Mouse (Mus musculus) heart, postnatal 0 days (tissue): ENCODE data around the gene Scn2a. TPM values are rescaled to one million over a fixed set of nuclear protein-coding genes. Genes with fewer than 3 reads are reported as not detected.

ENCODE experiments used
- ATAC-seq: fragments of 200-750 bp; cut with Nextera tagmentation; 2 replicates; pipeline ENCODE4 v1.8.0; 2017; ENCODE audit warnings: low read depth, moderate number of reproducible peaks, moderate library complexity; ENCODE audit not compliant: insufficient read depth
- DNase-seq: peaks from one replicate; pipeline ENCODE4 v3.0.0-alpha.2; 2016; ENCODE audit warnings: low spot score
- H3K27ac ChIP-seq: fragments of 300-500 bp; sonication (generic); 2 replicates; pipeline ENCODE4 v1.5.1; 2014; ENCODE audit warnings: low read depth, mild to moderate bottlenecking
- H3K27me3 ChIP-seq: fragments of 300-500 bp; sonication (generic); 2 replicates; pipeline ENCODE4 v1.6.1; 2014; ENCODE audit warnings: low read length, mixed read lengths; ENCODE audit not compliant: control insufficient read depth, insufficient read depth
- H3K36me3 ChIP-seq: fragments of 300-500 bp; sonication (generic); replicated peaks from 2 replicates; pipeline ENCODE4 v1.6.1; 2014; ENCODE audit warnings: low read length, mixed read lengths; ENCODE audit not compliant: control insufficient read depth, insufficient read depth
- H3K4me1 ChIP-seq: fragments of 300-500 bp; sonication (generic); 2 replicates; pipeline ENCODE4 v1.6.1; 2014; ENCODE audit warnings: antibody characterized with exemption; ENCODE audit not compliant: control insufficient read depth, insufficient read depth
- H3K4me2 ChIP-seq: fragments of 300-500 bp; sonication (generic); 2 replicates; pipeline ENCODE4 v1.6.1; 2014; ENCODE audit warnings: low read depth, mild to moderate bottlenecking, low read length, moderate library complexity
- H3K4me3 ChIP-seq: fragments of 300-500 bp; sonication (generic); 2 replicates; pipeline ENCODE4 v1.5.1; 2014; ENCODE audit warnings: low read depth, low read length
- H3K9ac ChIP-seq: fragments of 300-500 bp; sonication (generic); replicated peaks from 2 replicates; pipeline ENCODE4 v1.6.1; 2014; ENCODE audit warnings: low read depth, low read length, mixed read lengths
- H3K9me3 ChIP-seq: fragments of 300-500 bp; sonication (generic); replicated peaks from 2 replicates; pipeline ENCODE4 v1.6.1; 2016; ENCODE audit warnings: low read length; ENCODE audit not compliant: control insufficient read depth
- CTCF ChIP-seq: IDR thresholded peaks from 2 replicates; pipeline ENCODE4 v1.5.1; 2016; ENCODE audit warnings: antibody characterized with exemption, control low read depth, low read depth
- EP300 ChIP-seq: IDR thresholded peaks from 2 replicates; pipeline ENCODE4 v1.6.1; 2016; ENCODE audit warnings: antibody characterized with exemption, low read depth
- WGBS: fragments of 180-500 bp; shearing (Covaris S2); extraction: QIAGEN DNeasy Blood & Tissue Kit; methylation state at CpG from one replicate; pipeline ENCODE4 v1.1.7; 2014; 5-methylcytosine and 5-hydroxymethylcytosine counted together
- polyA plus RNA-seq: library from polyadenylated mRNA; unstranded; fragments of >200 nt; fragmentation: Nextera tagmentation; extraction: Ambion mirVana; gene quantifications from 2 replicates; pipeline ENCODE4 v1.2.1, GENCODE M21; 2015
- total RNA-seq: library from RNA; depleted of rRNA; stranded (reverse); fragments of >200 nt; gene quantifications from 2 replicates; pipeline ENCODE4 v1.2.3, GENCODE M21; 2014; ENCODE audit warnings: low replicate concordance

The Scn2a gene
- total and polyA plus RNA-seq, 2 experiments from 2014 or later = 0.40 TPM; not detected in 1

GRCm38 (mm10) chr2:65701175-65701574, 80.6 kb downstream of the Scn2a start:
- ATAC-seq (no peak), DNase-seq (no peak)
- Histone ChIP-seq H3K4me2 (no peak overlapping the region), H3K9ac (no peak overlapping the region), H3K4me1 (no peaks in the 10 kb centered on the region), H3K36me3 (no peaks in the 10 kb centered on the region), H3K4me3 (no peak overlapping the region), H3K27me3 (no peaks in the 10 kb centered on the region), H3K9me3 (no peaks in the 10 kb centered on the region), H3K27ac (no peak overlapping the region)
- TF ChIP-seq CTCF = no peak
- TF ChIP-seq EP300 = no peak
- 74% methylated on average over 3 of the region's 3 CpGs for WGBS

DNA sequence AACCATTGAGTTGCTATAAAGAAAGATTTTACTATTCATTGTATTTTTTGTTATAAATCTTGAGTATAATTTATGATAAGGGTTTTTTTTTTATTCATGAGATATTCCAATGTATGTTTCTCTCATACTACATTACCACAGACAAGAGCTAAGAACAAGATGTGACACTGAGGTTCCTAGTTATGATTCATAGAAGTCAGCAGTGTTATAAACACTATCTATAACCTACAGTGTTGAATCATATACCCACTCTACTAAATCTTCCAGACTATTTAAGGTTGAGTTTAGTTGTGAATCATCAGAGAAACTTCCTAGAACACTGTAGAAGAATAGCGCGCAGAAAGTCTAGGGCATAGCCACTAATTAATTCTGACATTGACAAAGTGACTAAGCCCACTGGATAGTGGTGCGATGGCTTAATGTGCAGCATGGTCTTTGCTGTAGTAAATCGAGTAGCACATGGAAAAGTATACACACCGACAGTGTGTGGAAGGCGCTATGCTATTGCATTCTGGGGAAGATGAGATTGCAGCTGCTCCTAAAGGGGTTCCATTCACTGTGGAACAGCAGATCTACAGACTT, 101.7 kb downstream of the Scn2a start:
- Histone ChIP-seq H3K4me2 (no peak overlapping the region), H3K9me3 (no peaks in the 10 kb centered on the region), H3K4me1 (no peaks in the 10 kb centered on the region), H3K27me3 (no peaks in the 10 kb centered on the region), H3K36me3 (no peaks in the 10 kb centered on the region), H3K9ac (no peak overlapping the region), H3K27ac (no peak overlapping the region), H3K4me3 (no peak overlapping the region)
- 85% methylated on average over 6 of the region's 6 CpGs for WGBS
- no peak for DNase-seq
- TF ChIP-seq EP300 (no peak), CTCF (no peak)
- ATAC-seq = no peak

DNA sequence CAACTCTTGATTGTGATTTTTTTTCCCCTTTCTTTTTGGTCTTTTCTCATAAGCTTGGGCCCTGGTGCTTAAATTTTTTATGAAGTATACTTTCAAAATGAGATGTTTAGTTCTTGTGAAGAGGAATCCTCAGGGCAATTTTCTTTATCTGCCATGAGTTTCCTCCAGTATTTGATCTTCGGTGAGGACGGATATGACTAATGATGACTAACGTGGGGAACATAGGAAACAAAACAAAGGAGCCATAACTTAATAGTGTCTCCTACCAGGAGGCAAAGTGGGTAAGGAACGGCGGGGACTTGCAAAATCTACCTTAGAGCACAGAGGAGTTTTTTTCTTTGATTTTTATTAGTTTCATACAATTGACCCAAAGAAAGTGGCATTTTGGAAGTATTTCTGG, 124.8 kb downstream of the Scn2a start:
- H3K36me3 ChIP-seq = no peaks in the 10 kb centered on the region
- no peak overlapping the region for H3K4me2 ChIP-seq
- H3K27ac ChIP-seq = no peak overlapping the region
- no peaks in the 10 kb centered on the region for H3K9me3 ChIP-seq
- H3K4me1 ChIP-seq = no peaks in the 10 kb centered on the region
- no peak overlapping the region for H3K9ac ChIP-seq
- ATAC-seq (no peak), DNase-seq (no peak)
- 64% methylated on average over 5 of the region's 5 CpGs for whole genome bisulfite sequencing
- H3K27me3 ChIP-seq = no peaks in the 10 kb centered on the region
- H3K4me3 ChIP-seq = no peak overlapping the region
- TF ChIP-seq EP300 (no peak), CTCF (no peak)

DNA sequence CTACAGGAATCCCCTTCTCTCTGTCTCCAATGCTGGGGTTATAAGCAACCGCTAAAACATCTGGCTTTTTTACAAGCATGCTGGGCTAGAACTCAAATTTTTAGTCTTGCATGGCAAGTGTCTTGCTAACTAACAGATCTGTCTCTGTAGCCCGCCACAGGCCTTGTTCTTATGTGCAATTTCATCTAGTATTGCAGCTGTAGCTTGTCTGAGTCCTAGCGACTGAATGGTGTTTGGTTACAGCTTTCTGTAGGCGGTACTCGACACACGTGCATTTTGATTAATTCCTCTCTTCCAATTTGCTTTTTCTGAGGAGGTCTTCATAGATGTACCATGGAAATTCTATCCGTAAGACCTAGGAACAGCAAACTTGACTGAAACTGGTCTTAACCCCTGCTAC, 161.9 kb downstream of the Scn2a start:
- TF ChIP-seq CTCF (no peak), EP300 (no peak)
- no peaks in the 10 kb centered on the region for H3K36me3 ChIP-seq
- ATAC-seq = no peak
- no peaks in the 10 kb centered on the region for H3K4me1 ChIP-seq
- 69% methylated on average over 7 of the region's 7 CpGs for WGBS
- no peak for DNase-seq
- no peak overlapping the region for H3K27ac ChIP-seq
- H3K4me2 ChIP-seq = no peak overlapping the region
- H3K27me3 ChIP-seq = no peaks in the 10 kb centered on the region
- no peak overlapping the region for H3K4me3 ChIP-seq
- no peak overlapping the region for H3K9ac ChIP-seq
- H3K9me3 ChIP-seq = no peaks in the 10 kb centered on the region

GRCm38 (mm10) chr2:65783392-65783791, 162.8 kb downstream of the Scn2a start:
- H3K9ac ChIP-seq = no peak overlapping the region
- H3K4me1 ChIP-seq = no peaks in the 10 kb centered on the region
- no peak overlapping the region for H3K27ac ChIP-seq
- H3K4me2 ChIP-seq = no peak overlapping the region
- no peak for ATAC-seq
- no peak for TF ChIP-seq CTCF
- TF ChIP-seq EP300 = no peak
- no peak for DNase-seq
- no peaks in the 10 kb centered on the region for H3K27me3 ChIP-seq
- no peak overlapping the region for H3K4me3 ChIP-seq
- H3K36me3 ChIP-seq = no peaks in the 10 kb centered on the region
- no peaks in the 10 kb centered on the region for H3K9me3 ChIP-seq
- WGBS = 62% methylated on average over 2 of the region's 2 CpGs

GRCm38 (mm10) chr2:65792516-65792915, 171.9 kb downstream of the Scn2a start:
- Histone ChIP-seq H3K27ac (no peak overlapping the region), H3K4me3 (0 out of 2 replicates have a peak overlapping the region, but pooled peaks have one; percentile 9), H3K4me1 (no peaks in the 10 kb centered on the region), H3K36me3 (no peaks in the 10 kb centered on the region), H3K9ac (no peak overlapping the region), H3K4me2 (no peak overlapping the region; the same call in 1 of the 2 replicates), H3K27me3 (no peaks in the 10 kb centered on the region), H3K9me3 (0 out of 2 replicates have a peak, but pooled peaks cover 8% of the 10 kb centered on the region)
- 16% methylated on average over 3 of the region's 3 CpGs for WGBS
- DNase-seq = peak; percentile 48
- TF ChIP-seq CTCF (peak; percentile 58), EP300 (no peak)
- ATAC-seq = no peak
